Mouse (Mus musculus) C2C12 (cell line): Measurements from ENCODE around the gene Ncapd2.

ENCODE experiments used
- CTCF ChIP-seq: IDR thresholded peaks from one replicate; pipeline ENCODE4 v1.5.1; 2011; ENCODE audit not compliant: control insufficient read depth, insufficient read depth, insufficient read length
- MAX ChIP-seq: IDR thresholded peaks from one replicate; pipeline ENCODE4 v1.6.1; 2011; ENCODE audit warnings: mild to moderate bottlenecking, control low read depth
- MYOG ChIP-seq: IDR thresholded peaks from one replicate; pipeline ENCODE4 v1.6.1; 2011; ENCODE audit not compliant: control insufficient read depth, insufficient read length; ENCODE audit errors: extremely low read depth

GRCm38 (mm10) chr6:125159773-125160557, 31.5 kb downstream of the Ncapd2 start:
- TF ChIP-seq CTCF, result no peak
- TF ChIP-seq MYOG, result no peak
- TF ChIP-seq MAX, result no peak
